Mouse (Mus musculus): ENCODE results near the gene Hoxb1.
A peak's percentile ranks its signal among the peaks of the same experiment; 100 is the strongest.

- TF ChIP-seq CTCF (IDR thresholded peaks at IDR 0.05) = peak; percentile 39; the same call in 1 of the 2 replicates
- no peak for TF ChIP-seq EP300 (IDR thresholded peaks at IDR 0.05)
Measured at GRCm38 (mm10) chr11:96411934-96412333, 46.4 kb downstream of the Hoxb1 start.

Data from lung, postnatal 0 days (tissue).